Mouse (Mus musculus): ENCODE measurements around the gene Guca1a. TPM values are rescaled to one million over a fixed set of nuclear protein-coding genes. Genes with fewer than 3 reads are reported as not detected.
A peak's percentile ranks its signal among the peaks of the same experiment; 100 is the strongest.
"Not testable (repeated sequence)": the region's sequence is repeated elsewhere in the genome, so short reads cannot be mapped to it uniquely, and the experiment has no call there.

Guca1a gene
- total RNA-seq, 2 experiments from 2014 or later, result 0.43 TPM; not detected in 1

DNA sequence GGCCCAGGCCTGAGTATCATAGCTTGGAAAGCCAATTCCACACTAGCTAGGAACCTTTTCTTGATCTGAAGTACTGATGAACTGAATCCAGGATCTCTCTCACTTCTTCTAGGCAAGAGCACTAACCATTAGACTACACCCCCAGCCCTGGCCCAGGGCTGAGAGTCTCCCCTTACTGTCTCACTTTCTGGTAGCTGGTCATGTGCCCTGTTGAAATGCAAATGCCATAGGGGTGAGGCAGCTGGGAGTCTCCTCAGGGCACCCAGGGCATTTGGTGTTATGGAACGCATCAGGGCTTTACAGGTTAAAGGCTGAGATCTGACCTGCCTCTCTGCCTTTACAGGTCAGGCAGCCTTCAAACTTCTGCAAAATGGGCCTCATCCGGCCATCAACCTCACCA lies 19.8 kb upstream of the Guca1a start:
- no peak for DNase-seq

DNA sequence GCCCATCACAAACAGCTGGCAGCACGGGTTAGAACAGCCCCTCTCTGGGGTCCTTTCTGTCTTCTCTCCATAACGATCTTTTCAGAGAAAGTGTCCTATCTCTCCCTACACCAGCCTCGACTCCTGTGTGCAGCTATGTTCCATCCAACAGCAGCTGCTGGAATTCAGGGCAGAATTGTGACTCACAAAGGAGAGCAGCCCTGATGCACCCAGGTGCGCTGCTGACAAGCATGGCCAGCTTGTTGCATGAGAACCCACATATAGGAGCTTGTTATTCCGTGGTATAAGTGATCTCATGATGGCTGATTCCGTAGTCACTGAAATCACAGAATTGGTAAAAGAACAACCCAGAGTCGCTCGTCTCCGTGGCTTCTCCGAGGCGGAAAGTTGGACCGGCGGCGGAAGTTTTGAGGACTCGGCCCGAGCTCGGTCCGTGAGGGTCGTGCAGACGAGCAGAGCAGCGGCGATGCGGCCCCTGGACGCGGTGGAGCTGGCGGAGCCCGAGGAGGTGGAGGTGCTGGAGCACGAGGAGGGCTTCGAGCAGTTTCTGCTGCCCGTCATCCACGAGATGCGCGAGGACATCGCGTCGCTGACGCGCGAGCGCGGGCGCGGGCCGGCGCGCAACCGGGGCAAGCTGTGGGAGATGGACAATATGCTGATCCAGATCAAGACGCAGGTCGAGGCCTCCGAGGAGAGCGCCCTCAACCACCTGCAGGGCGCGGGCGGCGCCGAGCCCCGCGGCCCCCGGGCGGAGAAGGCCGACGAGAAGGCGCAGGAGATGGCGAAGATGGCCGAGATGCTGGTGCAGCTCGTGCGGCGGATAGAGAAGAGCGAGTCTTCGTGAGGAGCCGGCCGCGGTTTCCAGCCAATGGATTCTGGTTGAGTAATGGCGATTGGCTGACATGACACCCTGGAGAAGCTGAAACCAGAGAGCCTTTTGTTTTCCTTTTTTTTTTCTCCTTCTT lies 9.8 kb upstream of the Guca1a start:
- not testable (repeated sequence) for DNase-seq

DNA sequence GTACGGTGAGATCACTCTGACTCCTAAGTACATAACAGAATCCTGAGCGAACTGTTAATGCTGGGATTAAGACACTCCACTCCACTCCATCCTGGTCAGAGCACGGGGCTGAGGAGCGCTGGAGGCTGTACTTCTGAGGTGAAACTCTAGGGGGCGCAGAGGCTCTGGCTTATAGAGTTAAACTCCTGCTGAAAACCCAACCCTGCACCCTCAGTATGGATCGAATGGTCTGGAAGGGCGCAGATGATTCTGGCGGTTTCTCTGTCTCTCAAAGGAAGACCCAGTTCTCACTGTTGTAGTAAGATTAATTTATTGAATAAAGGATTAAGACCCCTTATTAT lies 8.1 kb upstream of the Guca1a start:
- DNase-seq, result no peak

DNA sequence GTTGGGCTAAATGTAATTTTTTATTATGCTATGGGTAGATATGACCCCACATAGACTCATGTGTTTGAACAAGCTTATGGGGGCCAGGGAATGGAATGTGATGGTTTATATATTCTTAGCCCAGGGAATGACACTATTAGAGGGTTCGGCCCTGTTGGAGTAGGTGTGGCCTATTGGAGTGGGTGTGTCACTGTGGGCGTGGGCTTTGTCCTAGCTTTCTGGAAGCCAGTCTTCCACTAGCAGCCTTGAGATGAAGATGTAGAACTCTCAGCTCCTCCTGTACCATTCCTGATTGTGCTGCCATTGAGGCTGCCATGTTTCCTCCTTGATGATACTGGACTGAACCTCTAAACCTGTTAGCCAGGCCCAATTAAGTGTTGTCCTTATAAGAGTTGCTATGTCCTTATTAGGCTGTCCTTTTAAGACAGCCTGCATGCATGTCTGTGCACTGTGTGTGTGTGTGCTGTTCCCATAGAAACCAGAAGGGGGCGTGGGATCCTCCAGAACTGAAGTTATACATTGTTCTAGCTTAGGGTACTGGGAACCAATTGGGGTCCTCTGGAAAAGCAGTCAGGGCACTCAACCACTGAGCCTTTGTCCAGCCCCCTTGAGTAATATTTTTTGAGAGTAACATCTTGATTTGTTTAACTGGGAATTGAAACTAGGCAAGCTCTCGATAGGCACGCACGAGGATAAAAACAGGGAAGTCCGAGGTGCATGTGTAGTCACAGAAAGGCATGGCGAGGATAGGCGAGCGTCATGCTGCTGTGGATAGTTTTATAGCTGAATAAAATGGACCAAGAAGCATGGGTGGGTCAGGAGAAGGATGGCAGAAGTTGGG lies 7.6 kb upstream of the Guca1a start:
- DNase-seq, result no peak

DNA sequence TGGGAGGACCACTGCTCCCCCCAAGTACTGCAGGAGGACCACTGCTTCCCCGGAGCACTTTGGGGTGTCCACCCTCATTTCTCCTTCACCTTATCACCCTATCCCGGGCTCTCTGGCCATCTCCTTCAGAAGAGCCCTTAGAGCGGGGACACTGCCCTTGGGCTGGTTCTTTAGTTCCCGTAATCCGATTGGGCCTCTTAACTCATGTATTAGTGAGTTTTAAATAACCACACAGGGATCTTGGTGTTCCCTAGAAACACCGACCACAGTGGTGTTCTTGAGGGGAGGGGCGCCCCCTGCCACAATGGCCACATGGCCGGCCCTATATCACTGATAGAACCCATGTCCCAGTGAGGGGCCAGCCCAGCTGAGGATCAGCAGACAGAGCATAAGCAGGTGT lies 1.3 kb downstream of the Guca1a start:
- DNase-seq, result no peak

DNA sequence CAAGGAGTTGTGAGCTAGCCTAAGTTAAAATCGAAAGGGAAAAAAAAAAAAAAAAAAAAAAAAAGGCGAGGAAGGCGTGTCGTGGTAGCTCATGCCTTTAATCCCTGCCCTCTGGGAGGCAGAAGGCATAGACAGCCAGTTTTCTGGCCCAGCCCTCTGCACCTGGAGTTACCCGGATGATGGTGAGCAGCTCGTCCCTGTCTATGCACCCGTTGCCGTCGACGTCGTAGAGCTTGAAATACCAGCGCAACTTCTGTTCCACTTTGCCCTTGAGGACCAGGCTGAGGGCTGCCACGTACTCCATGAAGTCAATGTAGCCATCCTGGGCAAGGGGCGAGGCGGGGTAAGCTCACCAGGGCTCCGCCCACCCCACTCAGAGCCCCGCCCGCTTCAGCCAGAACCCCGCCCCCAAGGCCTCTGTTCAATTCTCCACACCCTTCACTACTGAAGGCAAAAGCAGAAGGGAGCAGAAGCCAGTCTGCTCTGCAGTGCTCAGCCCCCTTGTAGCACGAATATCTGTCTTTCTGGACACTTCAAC lies 4.9 kb downstream of the Guca1a start:
- DNase-seq, result peak; percentile 48

DNA sequence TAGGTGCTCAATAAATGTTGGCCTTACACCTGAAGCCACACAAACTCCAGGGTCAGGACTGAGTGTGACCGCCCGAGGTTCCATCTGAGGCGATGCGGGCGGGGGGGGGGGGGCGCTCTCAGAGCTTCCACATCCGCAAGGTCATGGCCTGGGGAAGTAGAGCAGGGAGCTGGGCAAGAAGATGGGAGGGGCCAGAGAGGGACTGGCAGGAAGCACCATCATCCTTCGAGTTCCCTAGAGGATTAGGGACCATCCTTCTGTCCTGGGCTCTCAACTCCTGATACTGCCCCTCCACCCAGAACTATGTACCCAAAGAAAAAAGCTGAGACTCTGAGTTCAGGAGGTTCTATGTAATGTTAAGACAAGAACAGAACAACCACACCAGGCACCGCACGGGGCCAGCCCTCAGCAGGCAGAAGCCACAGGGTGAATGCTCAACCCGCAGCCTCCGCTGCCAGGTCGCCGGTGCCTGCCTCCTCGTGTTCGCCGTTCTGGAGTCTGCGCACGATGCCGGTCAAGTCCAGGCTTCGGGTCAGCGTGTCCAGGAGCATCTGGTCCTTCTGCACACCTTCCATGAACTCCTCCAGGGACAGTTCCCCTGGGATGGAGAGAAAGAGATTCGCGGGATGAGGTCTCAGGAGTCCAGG lies 6.0 kb downstream of the Guca1a start:
- DNase-seq, result no peak

DNA sequence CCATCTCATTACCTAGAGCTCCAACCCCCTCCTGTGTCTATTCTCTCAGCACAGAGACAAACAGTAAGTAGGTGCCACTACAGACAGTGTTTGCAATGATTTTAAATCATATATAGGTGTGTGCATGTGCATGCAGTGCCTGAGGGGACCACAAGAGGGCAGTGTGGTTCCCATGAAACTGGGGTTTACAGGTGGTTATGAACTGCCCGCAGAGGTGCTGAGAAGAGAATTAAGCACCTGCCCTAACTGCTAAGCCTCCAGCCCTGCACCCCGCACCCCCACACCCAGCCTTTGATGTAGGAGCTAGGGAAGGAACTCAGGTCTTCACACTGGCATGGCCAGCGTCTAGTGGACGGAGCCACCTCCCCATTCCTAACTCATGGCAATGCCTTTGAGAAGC lies 13.7 kb downstream of the Guca1a start:
- DNase-seq, result no peak

DNA sequence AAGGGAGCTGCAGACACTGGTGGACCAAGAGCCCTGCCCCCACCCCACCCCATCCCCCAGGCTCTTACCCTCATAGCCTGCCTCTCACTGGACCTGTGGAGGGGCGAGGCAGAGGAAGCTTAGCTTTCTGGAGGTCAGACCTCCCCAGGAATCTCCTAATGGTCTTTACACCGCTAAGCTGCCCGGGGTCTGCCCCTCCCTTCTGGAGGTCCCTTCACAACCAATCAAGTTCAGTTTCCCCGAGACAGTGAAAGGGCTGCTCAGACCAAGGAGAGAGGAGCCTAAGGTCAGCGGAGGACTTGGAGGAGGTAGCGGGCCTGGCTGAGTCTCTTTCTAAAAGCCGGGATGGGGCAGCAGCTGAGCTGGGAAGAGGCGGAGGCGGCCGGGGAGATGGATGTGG lies 15.2 kb downstream of the Guca1a start, which contains the start of gene Guca1b:
Gene Guca1b (plus strand): TSS at position 249 of the 400 bp plus-strand sequence.
- no peak for DNase-seq

DNA sequence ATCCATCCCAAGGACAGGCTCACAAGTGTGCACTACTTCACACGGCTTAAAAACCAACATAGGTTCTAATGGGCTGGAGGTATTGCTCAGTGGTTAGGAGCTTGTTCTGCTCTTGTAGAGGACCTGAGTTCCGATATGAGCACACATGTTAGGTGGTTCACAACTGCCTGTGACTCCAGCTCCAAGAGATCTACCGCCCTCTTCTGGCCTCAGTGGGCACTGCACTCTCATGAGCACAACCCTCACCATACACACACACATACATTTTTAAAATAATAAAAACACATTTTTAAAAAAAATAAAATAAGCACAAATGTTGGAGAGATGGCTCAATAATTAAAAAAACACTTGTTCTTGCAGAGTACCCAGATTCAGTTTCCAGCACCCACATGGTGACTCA lies 16.3 kb downstream of the Guca1a start:
- DNase-seq, result no peak

DNA sequence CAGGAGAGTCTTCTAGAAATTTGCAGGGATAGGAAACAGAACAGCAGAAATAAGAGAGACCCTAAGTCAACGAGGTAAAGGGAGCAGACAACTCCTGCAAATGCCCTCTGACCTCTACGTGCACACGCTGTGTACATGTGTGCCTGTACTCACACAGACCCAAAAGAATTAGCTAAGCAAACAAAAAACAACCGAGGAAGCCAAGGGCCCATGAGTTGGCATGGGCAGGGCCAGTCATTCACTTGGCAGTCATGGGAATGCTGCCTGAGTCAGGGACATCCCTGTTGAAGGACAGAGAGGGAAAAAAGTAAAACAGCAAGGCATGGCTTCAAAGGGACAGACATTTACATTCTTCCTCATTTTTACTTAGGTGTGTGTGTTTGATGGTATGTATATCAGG lies 17.1 kb downstream of the Guca1a start:
- no peak for DNase-seq

DNA sequence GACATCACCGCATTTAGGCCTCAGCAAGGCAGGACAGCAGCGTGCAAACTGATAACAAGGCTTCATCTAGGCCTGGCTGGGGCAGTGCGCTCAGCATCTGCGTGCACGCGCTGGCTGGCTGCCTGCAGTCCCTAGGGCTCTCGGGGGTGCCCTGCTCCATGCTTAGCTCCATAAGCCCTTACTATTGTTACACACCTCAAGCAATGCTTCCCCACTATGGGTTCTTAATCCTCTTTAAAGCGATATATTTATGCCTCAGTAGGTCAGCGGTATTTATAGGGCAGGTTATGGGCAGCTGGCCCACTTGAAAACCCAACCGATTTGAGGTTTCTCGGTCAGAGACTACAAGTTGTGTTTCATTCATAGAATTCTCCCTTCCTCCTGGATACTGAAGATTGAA lies 18.5 kb downstream of the Guca1a start:
- no peak for DNase-seq

DNA sequence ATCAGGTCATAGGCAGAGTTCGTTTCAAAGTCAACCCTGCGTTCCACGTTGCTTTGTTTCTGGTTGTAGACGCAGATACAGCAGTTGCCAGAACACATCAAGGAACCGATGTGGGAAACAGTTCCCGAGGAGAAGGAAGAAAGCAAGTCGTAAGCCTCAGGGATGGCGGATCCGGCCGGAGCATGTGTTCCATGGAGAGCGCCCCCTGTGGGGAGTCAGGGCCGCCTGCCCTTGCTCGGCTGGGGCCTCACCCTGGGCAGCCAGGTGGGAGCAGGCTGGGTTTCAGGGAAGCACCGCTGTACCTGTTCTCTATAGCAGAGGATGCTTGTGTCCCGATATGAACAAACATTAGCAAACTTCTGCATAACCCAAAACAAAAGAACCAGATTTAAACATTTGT lies 22.3 kb downstream of the Guca1a start:
- no peak for DNase-seq

DNA sequence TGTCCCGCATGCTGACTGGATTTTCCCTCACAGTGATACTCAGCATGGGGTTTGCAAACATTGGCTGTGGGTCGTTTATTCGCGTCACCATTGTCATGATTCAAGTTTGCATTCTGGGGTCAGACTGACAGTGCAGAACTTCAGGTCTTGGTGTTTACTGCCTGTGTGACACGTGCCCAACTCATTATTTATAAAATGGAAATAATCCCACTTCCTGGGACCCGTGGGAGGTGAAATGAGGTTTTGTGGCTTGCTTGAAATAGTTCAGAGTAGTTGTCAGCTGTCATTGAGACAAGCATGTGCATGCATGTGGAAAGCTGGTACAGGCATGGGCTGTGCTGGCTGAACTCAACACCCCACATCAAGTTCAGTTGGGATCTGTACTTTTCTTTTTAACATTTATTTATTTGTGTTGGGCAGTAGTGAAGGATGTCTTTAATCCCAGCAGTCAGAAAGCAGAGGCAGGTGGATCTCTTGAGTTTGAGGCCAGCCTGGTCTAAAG lies 23.6 kb downstream of the Guca1a start:
- no peak for DNase-seq

DNA sequence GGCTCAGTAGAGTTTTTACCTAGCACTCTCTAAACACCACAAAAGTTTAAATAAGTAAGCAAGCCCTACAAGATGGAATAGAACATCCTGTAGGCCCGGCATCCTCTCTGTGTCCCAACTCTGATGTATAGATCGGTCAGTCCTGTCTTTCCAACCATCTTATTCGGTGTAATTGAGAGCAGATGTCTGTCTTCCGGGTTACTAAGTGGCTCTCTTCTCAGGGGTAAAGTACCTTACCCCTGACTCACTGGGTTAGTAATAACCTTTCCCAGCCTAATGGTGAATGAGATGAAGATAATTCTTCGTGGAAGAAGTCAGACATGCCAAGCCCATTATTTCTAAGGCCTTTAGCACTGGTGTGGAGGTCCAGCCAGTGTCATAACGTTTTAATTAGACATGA lies 26.4 kb downstream of the Guca1a start:
- no peak for DNase-seq

DNA sequence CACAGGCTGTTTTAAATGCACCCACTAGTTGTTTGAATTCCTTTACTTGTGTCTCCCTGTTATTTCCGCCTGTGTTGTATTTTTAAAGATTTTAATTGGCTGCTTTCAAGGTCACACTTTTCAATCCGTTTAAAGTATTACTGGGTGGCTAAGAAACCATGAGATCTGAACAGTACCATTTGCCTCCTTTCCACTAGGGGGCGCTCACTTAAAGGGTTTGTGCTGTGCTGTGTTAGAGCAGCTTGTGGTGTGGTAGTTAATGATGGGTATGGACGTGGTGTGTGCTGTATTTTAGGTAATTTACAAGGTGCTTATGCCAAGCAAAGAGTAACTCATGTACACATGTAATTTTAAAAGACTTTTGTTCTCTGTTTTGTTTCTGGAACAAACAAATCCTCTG lies 28.9 kb downstream of the Guca1a start:
- no peak for DNase-seq

DNA sequence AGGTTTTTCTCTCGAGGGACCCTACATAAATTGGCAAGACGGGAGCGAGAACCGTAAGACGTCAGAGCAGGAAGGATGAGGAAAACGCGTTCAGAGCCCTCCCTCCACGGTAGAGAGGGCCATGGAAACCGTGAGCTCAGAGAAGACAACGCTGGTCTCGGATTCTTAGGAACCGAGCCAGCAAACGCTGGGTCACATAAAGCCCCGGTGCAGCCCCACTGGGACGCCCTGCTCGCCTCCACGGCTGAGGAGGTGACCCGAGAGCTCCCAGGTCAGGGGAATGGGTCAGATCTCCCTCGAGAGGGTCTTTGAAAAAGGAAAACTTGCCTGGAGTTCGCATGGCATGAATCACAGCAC lies 31.3 kb downstream of the Guca1a start:
- DNase-seq, result peak; percentile 21

DNA sequence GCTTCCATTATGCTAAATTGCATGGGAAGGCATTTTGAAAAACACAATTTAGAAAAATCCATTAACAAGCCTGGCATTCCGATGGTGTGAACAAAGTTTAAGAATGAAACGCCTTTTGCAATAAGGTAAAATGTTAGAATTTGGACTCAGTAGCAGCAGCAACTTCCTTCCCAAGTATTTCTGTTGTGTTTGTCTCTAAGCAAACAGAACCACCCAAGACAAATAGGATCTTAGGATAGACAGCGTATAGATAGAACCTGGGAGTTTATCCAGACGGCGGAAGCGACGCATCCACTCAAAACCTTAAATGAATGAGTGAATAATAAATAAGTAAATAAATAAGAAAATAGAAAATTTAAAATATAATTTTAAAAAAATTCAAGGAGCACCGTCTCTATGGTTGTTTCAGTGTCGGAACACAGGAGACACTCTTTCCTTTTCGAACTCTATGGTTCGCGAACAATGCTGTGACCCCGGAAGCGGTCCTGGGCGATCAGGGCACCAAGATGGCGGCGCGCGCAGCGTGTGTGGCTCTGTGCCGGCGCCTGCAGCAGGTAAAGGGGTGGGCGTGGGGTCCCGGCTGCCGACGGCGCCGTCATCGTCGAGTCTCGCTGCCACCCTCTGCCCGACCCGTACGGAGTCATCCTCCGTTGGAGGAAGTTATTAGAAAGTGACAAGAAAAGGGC lies 31.8 kb downstream of the Guca1a start, which contains the start of gene Mrps10:
Gene Mrps10 (plus strand): TSS at position 487 of the 686 bp plus-strand sequence.
- peak; percentile 76 for DNase-seq

DNA sequence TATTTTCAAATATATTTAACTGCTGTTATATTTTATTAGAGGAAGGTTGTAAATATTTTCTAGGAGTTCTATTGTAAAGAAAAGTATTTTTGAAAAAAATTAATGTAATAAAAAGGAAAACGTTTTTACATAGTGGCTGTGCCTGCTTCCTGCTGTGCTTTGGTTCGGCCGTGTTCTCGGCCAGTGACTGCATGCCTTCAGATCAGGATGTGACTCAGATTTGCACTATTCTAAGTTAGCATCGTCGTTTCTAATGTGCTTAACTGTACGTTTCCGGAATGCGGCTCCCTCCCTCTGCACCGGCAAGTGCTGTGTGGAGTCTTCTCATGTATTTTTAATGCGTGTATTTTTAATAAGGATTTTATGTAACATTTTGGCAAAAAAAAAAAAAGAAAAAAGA lies 39.0 kb downstream of the Guca1a start:
- DNase-seq, result no peak

DNA sequence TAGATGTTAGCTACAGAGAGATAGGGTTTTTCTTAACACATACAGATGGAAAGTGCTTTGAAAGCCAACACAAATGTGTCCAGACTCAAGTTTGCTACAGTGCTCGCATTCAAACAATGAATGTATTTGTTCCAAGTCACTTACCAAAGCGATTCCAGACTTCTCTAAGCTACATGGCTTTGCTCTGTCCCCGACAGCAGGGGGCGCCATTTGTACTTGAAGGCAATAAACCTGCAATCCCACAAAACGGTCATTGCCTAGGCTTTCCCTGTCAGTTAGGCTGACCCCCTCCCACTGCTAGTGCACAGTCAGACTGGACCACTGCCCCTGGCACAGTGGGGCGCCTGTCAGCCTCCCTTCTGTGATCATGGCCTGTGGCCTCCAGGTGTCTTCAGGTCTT lies 40.4 kb downstream of the Guca1a start:
- DNase-seq, result no peak

DNA sequence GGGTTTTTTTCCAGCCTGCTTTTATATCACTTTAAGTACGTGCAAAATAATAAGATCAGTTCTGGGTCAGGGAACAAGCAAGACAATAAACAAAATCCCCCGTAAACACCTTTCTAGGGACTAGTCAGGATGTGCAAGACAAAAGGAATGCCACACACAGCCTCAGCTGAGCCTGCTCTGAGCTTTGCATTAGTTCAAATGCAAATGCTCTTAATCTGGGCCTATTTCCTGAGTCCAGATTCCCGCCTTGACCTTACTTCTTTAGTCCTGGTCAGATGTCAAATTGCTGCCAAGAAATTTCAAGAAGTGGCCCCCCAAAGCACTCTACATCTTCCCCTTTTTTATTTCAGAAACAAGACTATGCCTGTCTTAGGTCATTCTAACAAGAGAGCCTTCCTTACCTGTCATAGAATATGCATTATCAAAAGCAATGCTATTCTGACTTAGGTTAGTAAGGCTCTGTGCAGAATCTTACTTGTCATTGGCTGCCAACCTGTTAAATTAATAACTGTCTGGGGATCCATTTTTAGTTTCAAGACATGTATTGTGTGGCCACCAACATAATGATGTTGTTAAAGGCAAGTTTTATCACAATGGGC lies 50.6 kb downstream of the Guca1a start:
- no peak for DNase-seq

Data from gastrocnemius, postnatal 25 days (tissue).